Mouse (Mus musculus) B cell, adult 2 months (primary cell): ENCODE data around the gene Col4a3.
A peak's percentile ranks its signal among the peaks of the same experiment; 100 is the strongest.

ENCODE experiments used
- DNase-seq, 2 experiments: peaks; one replicate each; pipeline ENCODE4 v3.0.0; 2022

Gene Col4a3

GRCm38 (mm10) chr1:82586713-82587399 is at the start of gene Col4a3, which contains the start of gene Col4a4:
Gene Col4a3 (plus strand): TSS chr1:82586921.
Gene Col4a4 (minus strand): TSS chr1:82586849.
- no peak for DNase-seq

GRCm38 (mm10) chr1:82537848-82538247 is 48.9 kb upstream of the Col4a3 start:
- no peak for DNase-seq

- DNase-seq, result no peak
Observed at GRCm38 (mm10) chr1:82540056-82540455, 46.7 kb upstream of the Col4a3 start.

GRCm38 (mm10) chr1:82543934-82544333 is 42.8 kb upstream of the Col4a3 start:
- DNase-seq, result no peak

GRCm38 (mm10) chr1:82544419-82545185 is 42.1 kb upstream of the Col4a3 start:
- no peak for DNase-seq

GRCm38 (mm10) chr1:82545199-82545960 is 41.3 kb upstream of the Col4a3 start:
- no peak for DNase-seq

GRCm38 (mm10) chr1:82554443-82554850 is 32.3 kb upstream of the Col4a3 start:
- peak; percentile 5 to 8 for DNase-seq

GRCm38 (mm10) chr1:82554889-82555288 is 31.8 kb upstream of the Col4a3 start:
- DNase-seq, result no peak

GRCm38 (mm10) chr1:82560223-82560622 is 26.5 kb upstream of the Col4a3 start:
- DNase-seq, result no peak

- no peak for DNase-seq
Observed at GRCm38 (mm10) chr1:82569405-82569804, 17.3 kb upstream of the Col4a3 start.

GRCm38 (mm10) chr1:82571758-82572157 is 15.0 kb upstream of the Col4a3 start:
- DNase-seq, result no peak

- DNase-seq, result no peak
Observed at GRCm38 (mm10) chr1:82575681-82576080, 11.0 kb upstream of the Col4a3 start.

GRCm38 (mm10) chr1:82576182-82576581 is 10.5 kb upstream of the Col4a3 start:
- no peak for DNase-seq

GRCm38 (mm10) chr1:82577339-82577738 is 9.4 kb upstream of the Col4a3 start:
- no peak for DNase-seq

GRCm38 (mm10) chr1:82577915-82578314 is 8.8 kb upstream of the Col4a3 start:
- DNase-seq, result no peak

GRCm38 (mm10) chr1:82578320-82578719 is 8.4 kb upstream of the Col4a3 start:
- DNase-seq, result no peak

- DNase-seq, result no peak
Observed at GRCm38 (mm10) chr1:82585981-82586380, 740 bp upstream of the Col4a3 start.

GRCm38 (mm10) chr1:82590266-82590665 is 3.5 kb downstream of the Col4a3 start:
- DNase-seq, result no peak

- DNase-seq, result no peak
Observed at GRCm38 (mm10) chr1:82596864-82597596, 10.3 kb downstream of the Col4a3 start.

GRCm38 (mm10) chr1:82603198-82603950 is 16.7 kb downstream of the Col4a3 start:
- no peak for DNase-seq

- DNase-seq, result no peak
Observed at GRCm38 (mm10) chr1:82605347-82605746, 18.6 kb downstream of the Col4a3 start.

- DNase-seq, result no peak
Observed at GRCm38 (mm10) chr1:82605856-82606255, 19.1 kb downstream of the Col4a3 start.
